Mouse (Mus musculus): ENCODE measurements around the gene Mdn1. TPM values are rescaled to one million over a fixed set of nuclear protein-coding genes. Genes with fewer than 3 reads are reported as not detected.

Mdn1 gene
- total RNA-seq, 1 experiment: 143 TPM

DNA sequence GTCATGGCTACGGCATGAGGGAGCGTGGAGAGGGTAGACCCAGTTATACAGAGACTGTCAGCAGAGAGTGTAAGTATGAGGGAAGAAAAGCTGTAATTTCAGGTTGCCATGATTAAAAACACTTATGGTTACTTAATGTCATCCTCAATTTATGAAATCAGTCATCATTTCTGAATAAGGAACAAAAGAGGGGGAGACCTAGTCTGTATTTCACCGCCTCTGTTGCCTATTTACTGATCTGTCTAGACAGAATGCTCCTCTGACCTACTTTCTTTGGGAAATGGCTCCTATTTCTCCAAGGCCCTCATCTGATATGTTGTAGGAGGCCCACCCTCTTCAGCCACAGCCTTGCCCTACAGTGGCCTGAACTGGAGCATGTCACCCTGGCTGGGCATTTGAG lies 163.8 kb downstream of the Mdn1 start:
- Histone ChIP-seq H3K27ac (ENCODE audit: insufficient read depth, low read depth, low read length, poor library complexity, severe bottlenecking) (no peak overlapping the region), H3K36me3 (ENCODE audit: control insufficient read depth, insufficient read depth, low read length, poor library complexity, severe bottlenecking) (peaks cover 3% of the 10 kb centered on the region), H3K4me3 (ENCODE audit: insufficient read depth in 1 of 2, low read depth in 1 of 2, low read length in 2 of 2, poor library complexity in 1 of 2, severe bottlenecking in 1 of 2) (no peak overlapping the region), H3K9ac (ENCODE audit: insufficient read depth, low read depth, low read length, poor library complexity, severe bottlenecking) (no peak overlapping the region), H3K9me3 (ENCODE audit: control insufficient read depth, insufficient read depth, low read depth, low read length) (no peaks in the 10 kb centered on the region), H3K4me1 (ENCODE audit: control insufficient read depth in 2 of 2, insufficient read depth in 2 of 2, low read length in 2 of 2, poor library complexity in 1 of 2) (peaks cover 0 to 3% of the 10 kb centered on the region in 2 experiments; a peak in 1 of 4 replicates)
- no peak for TF ChIP-seq MAFK (IDR thresholded peaks at IDR 0.05; ENCODE audit: insufficient read depth, low read depth, low read length)
- no peak for TF ChIP-seq ZC3H11A (IDR thresholded peaks at IDR 0.05; ENCODE audit: borderline replicate concordance, low read depth, low read length)
- TF ChIP-seq CHD2 (IDR thresholded peaks at IDR 0.05; ENCODE audit: low read depth, low read length): no peak
- TF ChIP-seq ZNF384 (IDR thresholded peaks at IDR 0.05; ENCODE audit: low read depth, low read length): no peak
- no peak for TF ChIP-seq HCFC1 (IDR thresholded peaks at IDR 0.05; ENCODE audit: borderline replicate concordance, insufficient read depth, low read length)
- no peak for DNase-seq (ENCODE audit: low read depth, low spot score)
- in situ Hi-C loops (cut with MboI; ENCODE audit: low sequenced_read_pairs in 2 of 2, unreplicated experiment in 2 of 2): loop anchor here in 1 of 2 experiments (25.0 kb wide), 1 partner anchor 92 kb away; no protein-coding TSS in a partner anchor

- Histone ChIP-seq H3K9me3 (ENCODE audit: control insufficient read depth, insufficient read depth, low read depth, low read length) (no peaks in the 10 kb centered on the region), H3K36me3 (ENCODE audit: control insufficient read depth, insufficient read depth, low read length, poor library complexity, severe bottlenecking) (no peaks in the 10 kb centered on the region; the same call in 1 of the 2 replicates), H3K9ac (ENCODE audit: insufficient read depth, low read depth, low read length, poor library complexity, severe bottlenecking) (no peak overlapping the region), H3K4me3 (ENCODE audit: insufficient read depth in 1 of 2, low read depth in 1 of 2, low read length in 2 of 2, poor library complexity in 1 of 2, severe bottlenecking in 1 of 2) (no peak overlapping the region), H3K4me1 (ENCODE audit: control insufficient read depth in 2 of 2, insufficient read depth in 2 of 2, low read length in 2 of 2, poor library complexity in 1 of 2) (no peaks in the 10 kb centered on the region), H3K27ac (ENCODE audit: insufficient read depth, low read depth, low read length, poor library complexity, severe bottlenecking) (no peak overlapping the region)
- DNase-seq (ENCODE audit: low read depth, low spot score): no peak
- TF ChIP-seq ZNF384 (IDR thresholded peaks at IDR 0.05; ENCODE audit: low read depth, low read length): no peak
- in situ Hi-C loops (cut with MboI; ENCODE audit: low sequenced_read_pairs in 2 of 2, unreplicated experiment in 2 of 2): loop anchor here in 1 of 2 experiments (25.0 kb wide), 1 partner anchor 88 kb away; no protein-coding TSS in a partner anchor
Measured at GRCm38 (mm10) chr4:32824254-32824653, 167.3 kb downstream of the Mdn1 start.

Other genes with a start within 250 kb of the Mdn1 start
- 0.09 TPM in 1 of 2 replicates, not detected in the other for gene Gja10, start 54.4 kb upstream of the Mdn1 start, total RNA-seq (2012; rRNA removed)
- 30.7 and 39.0 TPM in 2 replicates for gene Casp8ap2, start 41.7 kb upstream of the Mdn1 start, total RNA-seq (2012; rRNA removed)
- 18.0 and 24.2 TPM in 2 replicates for gene Lyrm2, start 143.1 kb downstream of the Mdn1 start, total RNA-seq (2012; rRNA removed)